Mouse (Mus musculus): ENCODE data around the gene Kctd18.
A peak's percentile ranks its signal among the peaks of the same experiment; 100 is the strongest.

Kctd18 gene

DNA sequence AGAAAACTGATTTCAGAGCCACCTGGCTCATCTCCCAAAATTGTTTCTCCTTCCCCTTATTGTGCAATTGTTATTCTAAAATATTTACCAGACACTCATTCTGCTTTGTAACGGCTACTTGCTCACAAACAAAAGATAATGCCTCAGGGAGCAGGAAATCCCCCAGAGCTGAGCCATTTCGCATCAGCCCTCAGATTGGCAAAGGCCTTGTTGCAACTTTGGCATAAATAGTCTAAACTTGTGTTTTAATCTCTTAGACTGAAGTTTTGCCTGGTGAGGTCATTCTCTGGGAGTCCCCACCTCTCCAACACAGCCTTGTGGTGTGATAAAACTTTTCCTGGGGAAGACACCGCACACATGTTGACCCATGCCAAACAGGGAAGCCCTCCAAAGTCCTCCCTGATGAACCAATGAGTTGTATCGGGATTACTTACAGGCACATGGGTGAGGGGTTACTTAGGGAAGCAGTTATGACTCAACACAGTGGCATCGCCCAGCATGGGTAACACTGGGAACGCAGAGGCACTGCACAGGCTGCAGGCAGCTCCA, 29.6 kb downstream of the Kctd18 start:
- DNase-seq (ENCODE audit: low spot score), result no peak

- no peak for DNase-seq (ENCODE audit: low spot score)
Measured at GRCm38 (mm10) chr1:57976860-57977259, 41.9 kb downstream of the Kctd18 start.

GRCm38 (mm10) chr1:57971588-57971987, 47.2 kb downstream of the Kctd18 start:
- DNase-seq (ENCODE audit: low spot score), result no peak

DNA sequence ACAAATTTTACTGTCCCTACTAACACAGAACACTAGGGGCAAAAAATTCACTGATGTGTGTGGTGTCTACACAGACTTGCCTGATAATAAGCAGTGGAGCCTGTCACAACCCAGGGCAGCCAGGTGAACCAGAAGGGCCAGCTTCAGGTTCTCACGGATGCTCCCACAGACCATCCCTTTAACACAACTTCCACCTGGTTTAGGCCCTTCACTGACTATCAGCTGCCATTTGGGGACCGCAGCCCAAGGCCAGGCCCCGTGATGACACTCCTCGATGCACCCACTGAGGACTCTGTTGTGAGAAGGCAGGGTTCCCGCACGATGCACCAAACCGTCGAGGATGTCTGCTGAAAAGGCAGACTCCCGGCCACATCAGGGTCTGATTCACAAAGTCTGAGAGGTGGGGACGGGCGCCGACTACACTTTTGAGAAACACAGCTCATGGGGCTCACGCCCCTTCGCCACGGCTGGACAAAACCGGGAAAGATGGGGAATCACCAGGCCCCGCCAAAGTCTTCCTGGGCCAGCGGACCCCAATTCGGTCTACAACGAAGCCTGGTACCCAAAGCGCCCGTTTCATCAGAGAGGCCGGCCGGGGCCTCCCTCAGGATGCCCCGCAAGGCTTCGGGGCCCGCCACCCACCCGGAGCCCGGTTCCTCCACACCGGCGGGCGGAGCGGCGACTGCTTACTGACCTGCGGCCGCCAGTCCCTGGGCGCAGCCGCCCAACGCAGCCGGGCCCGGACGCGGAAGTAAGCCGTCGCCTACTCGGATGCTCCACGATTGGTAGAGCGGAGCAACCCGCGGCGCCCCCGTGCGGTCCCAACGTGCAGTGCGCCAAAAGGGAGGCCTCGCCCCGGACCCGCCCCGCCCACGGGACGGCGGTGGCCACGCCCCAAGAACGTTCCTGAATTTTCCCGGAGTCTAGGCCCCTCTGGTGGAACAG, 49.2 kb downstream of the Kctd18 start:
- DNase-seq (ENCODE audit: low spot score), result peak; percentile 92

- DNase-seq (ENCODE audit: low spot score), result no peak
Measured at GRCm38 (mm10) chr1:57955774-57956173, 63.0 kb downstream of the Kctd18 start.

DNA sequence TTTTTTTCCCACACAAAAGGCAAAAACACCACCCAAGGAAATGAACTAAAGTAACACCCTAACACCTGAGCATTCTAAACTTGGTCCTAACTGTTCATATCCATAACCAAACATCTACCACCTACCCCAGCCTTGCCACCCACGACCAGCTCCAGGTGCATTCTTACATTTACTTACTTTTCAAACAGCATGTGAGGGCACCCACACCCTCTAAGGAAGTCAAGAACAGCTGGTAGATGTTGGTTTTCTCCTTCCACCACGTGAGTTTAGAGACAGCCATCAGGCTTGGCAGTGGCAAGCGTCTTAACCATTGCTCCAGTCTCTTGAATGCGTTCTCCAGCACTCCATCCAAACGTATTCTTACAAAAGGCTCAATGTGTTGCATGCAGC, 64.4 kb downstream of the Kctd18 start:
- DNase-seq (ENCODE audit: low spot score), result no peak

GRCm38 (mm10) chr1:57953586-57954375, 65.0 kb downstream of the Kctd18 start:
- DNase-seq (ENCODE audit: low spot score), result no peak

- no peak for DNase-seq (ENCODE audit: low spot score)
Measured at GRCm38 (mm10) chr1:57952509-57952908, 66.2 kb downstream of the Kctd18 start.

DNA sequence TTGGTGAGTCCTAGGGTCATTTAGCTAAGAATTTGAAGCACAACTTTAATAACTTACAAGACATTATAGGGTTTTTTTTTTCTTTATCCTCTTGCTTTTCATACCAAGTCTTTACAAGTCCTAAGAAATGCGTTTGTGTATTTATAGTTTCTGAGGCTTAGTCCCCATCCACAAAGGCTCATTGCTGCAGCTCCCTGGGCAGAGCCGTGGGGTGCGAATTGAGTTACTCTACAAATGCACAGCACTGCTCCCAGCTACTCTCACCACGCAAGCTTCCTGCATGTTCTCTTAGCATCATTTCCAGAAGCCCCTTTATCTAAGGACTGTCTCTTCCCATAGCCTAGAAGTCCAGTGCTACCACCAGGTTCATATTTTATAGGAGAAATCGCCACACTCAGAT, 69.0 kb downstream of the Kctd18 start:
- no peak for DNase-seq (ENCODE audit: low spot score)

DNA sequence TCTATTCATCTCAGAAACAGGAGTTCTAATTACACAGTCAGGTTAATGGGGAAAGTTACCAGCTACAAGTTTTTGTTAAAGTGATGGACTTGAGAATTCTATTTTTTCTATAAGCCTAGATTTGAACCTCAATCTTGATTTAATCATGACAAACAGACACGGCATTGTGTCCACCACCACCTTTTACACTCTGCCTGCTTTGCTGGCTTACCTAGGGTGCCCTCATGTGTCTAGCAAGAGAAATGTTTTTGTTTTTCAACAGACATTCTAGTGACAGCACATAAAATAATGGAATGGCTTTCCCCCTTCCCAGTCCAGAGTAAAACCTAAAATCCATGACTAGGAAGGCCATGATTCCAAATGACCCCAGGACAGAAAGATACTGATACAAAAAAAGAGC, 69.6 kb downstream of the Kctd18 start:
- DNase-seq (ENCODE audit: low spot score), result no peak

GRCm38 (mm10) chr1:57947552-57948347, 71.0 kb downstream of the Kctd18 start:
- DNase-seq (ENCODE audit: low spot score), result no peak

- no peak for DNase-seq (ENCODE audit: low spot score)
Measured at GRCm38 (mm10) chr1:57942215-57942614, 76.5 kb downstream of the Kctd18 start.

DNA sequence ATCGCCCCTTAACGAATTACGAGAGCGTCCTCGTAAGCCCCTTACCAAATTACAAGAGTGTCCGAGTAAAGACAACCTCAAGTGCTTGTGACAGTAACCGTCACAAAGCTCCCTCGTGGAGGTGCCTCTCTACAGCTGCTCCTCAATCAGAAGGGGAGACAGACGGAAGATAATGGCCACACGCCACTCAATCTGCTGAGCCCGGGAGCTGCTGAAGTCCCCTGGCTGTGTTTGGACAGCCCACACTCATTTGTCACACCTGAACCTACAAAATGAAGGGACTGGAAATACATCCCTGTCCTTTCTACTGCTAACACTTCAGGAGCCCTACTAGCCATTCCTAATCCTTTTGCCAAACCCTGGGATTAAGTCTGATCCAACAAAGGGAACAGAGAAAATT, 77.0 kb downstream of the Kctd18 start:
- DNase-seq (ENCODE audit: low spot score), result no peak

DNA sequence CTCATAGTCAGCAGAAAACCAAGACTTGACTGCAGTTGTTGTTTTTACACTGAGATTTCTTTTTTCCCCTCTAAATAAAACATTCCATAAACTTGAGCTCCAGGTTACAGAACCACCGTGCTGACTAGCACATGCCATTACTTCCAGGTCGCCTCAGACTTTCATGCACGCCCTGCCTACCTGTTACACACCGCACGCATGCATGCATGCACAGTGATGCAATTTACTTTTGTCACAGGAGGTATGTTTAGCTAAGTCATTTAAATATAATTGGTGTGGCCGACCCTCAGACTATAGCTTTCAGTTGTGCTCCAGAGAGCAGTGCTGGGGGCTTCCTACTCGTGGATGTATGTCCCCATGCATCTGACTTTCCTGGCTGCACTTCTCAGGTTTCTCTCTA, 77.7 kb downstream of the Kctd18 start:
- no peak for DNase-seq (ENCODE audit: low spot score)

- no peak for DNase-seq (ENCODE audit: low spot score)
Measured at GRCm38 (mm10) chr1:57940691-57941090, 78.1 kb downstream of the Kctd18 start.

DNA sequence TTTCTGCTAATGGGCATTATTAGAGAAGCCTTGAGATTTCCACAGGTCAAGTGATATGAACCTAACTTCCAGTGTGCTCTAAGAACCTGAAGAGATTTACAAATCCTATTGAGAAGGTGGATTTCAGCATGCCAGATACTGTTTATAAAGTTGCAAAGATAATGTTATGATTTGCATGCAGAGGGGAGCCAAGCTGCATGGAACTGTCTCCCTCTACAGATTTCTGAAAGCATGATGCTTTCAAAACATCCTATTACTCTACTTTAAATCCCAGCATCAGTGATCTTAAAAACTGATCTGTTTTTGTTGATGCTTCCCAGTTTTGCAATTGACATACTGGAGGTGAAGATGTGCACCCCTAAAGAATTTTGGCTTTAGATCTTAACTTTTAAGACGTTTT, 84.5 kb downstream of the Kctd18 start:
- no peak for DNase-seq (ENCODE audit: low spot score)

DNA sequence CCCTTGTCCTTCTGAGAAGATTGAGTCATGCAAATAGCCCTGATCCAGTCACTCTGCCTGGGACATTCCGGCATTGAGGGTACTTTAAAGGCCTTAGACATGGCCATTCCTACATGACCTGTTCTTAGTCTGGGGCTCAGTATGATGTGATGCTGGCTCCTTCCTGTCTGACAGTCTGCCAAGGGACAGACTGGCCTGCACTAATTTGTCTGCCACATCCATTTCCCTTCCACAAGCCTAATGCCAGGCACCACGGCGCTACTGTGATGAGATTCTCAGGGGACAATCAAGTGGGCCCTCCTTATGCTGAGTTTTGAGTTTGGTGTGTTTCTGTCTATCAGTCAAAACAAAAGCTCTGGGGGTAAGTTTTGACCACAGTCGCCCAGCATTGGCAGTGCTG, 100.2 kb downstream of the Kctd18 start:
- no peak for DNase-seq (ENCODE audit: low spot score)

GRCm38 (mm10) chr1:57917342-57917741, 101.4 kb downstream of the Kctd18 start:
- no peak for DNase-seq (ENCODE audit: low spot score)

GRCm38 (mm10) chr1:57911561-57911960, 107.2 kb downstream of the Kctd18 start:
- no peak for DNase-seq (ENCODE audit: low spot score)

DNA sequence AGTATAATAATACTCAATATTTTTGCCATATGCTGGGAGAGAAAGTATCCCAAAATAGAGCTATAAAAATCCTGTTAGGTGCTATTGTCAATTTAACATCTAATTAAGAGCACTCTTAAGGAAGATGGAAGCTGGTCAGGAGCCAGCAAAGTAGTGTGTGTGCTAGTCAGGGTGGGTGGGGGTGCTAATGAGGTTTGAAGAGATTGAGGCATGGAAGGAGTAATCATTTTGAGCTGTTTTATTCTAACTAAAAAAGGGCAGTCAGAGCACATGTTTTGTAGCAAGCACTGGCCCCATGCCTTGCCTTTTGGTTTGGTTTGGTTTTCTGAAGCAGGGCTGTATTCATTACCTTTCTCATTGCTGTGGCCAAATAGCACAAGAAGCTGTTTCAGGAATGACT, 112.4 kb downstream of the Kctd18 start:
- DNase-seq (ENCODE audit: low spot score), result no peak

DNA sequence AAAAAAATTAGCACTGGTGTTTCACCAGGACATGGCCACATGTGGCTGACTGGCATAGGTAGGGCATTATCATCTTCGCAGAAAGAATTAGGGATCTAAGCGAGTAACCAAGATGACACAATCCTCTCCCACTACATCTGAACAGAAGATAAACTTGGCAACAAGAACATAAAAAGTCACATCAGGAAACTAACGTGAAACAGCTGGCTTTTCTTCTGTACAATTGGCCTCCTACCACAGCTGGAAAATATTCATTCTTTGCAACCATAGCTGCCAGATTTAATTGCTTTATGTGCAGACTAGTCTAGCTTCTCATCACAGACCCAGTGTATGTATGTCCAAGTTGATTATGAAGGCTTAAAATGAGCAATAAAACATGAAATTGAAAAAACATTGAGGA, 112.8 kb downstream of the Kctd18 start:
- DNase-seq (ENCODE audit: low spot score), result no peak
